Mouse (Mus musculus) E14TG2a.4 (cell line): Measurements from ENCODE around the gene Dusp5.

ENCODE experiments used
- CTCF ChIP-seq: conservative IDR thresholded peaks from 2 replicates; pipeline ENCODE4 v1.5.1; 2014; ENCODE audit warnings: low read length
- POU5F1 ChIP-seq: IDR thresholded peaks from 2 replicates; pipeline ENCODE4 v1.6.1; 2014; ENCODE audit warnings: low read length, borderline replicate concordance

- TF ChIP-seq CTCF (no peak), POU5F1 (no peak)
These were observed 471 bp downstream of the Dusp5 start for GRCm38 (mm10) chr19:53529455-53529704.
